Mouse (Mus musculus) neural tube, embryonic 14.5 days (tissue): ENCODE measurements around the gene Mylk4. TPM values are rescaled to one million over a fixed set of nuclear protein-coding genes. Genes with fewer than 3 reads are reported as not detected.
A peak's percentile ranks its signal among the peaks of the same experiment; 100 is the strongest.

Source experiments
- ATAC-seq: fragments of 200-750 bp; cut with Nextera tagmentation; 2 replicates; pipeline ENCODE4 v1.8.0; 2017; ENCODE audit warnings: low read depth, mild to moderate bottlenecking, moderate TSS enrichment, moderate library complexity
- H3K27ac ChIP-seq: fragments of 300-500 bp; sonication (generic); 2 replicates; pipeline ENCODE4 v1.5.1; 2014; ENCODE audit warnings: low read depth, mild to moderate bottlenecking, control low read depth, low read length, moderate library complexity, mixed read lengths
- H3K27me3 ChIP-seq: fragments of 300-500 bp; sonication (generic); 2 replicates; pipeline ENCODE4 v1.6.1; 2014; ENCODE audit warnings: low read length; ENCODE audit not compliant: control insufficient read depth, insufficient read depth
- H3K36me3 ChIP-seq: fragments of 300-500 bp; sonication (generic); 2 replicates; pipeline ENCODE4 v1.6.1; 2014; ENCODE audit warnings: low read length, mixed read lengths; ENCODE audit not compliant: control insufficient read depth, insufficient read depth
- H3K4me1 ChIP-seq: fragments of 300-500 bp; sonication (generic); 2 replicates; pipeline ENCODE4 v1.6.1; 2014; ENCODE audit warnings: low read length; ENCODE audit not compliant: control insufficient read depth, insufficient read depth
- H3K4me2 ChIP-seq: fragments of 300-500 bp; sonication (generic); 2 replicates; pipeline ENCODE4 v1.6.1; 2014; ENCODE audit warnings: mild to moderate bottlenecking, low read depth, low read length, control low read depth
- H3K4me3 ChIP-seq: fragments of 300-500 bp; sonication (generic); 2 replicates; pipeline ENCODE4 v1.5.1; 2014; ENCODE audit warnings: low read depth, low read length, control low read depth, mixed read lengths
- H3K9ac ChIP-seq: fragments of 300-500 bp; sonication (generic); replicated peaks from 2 replicates; pipeline ENCODE4 v1.6.1; 2014; ENCODE audit warnings: low read depth, mild to moderate bottlenecking, control low read depth, low read length, mixed read lengths
- H3K9me3 ChIP-seq: fragments of 300-500 bp; sonication (generic); 2 replicates; pipeline ENCODE4 v1.6.1; 2016; ENCODE audit warnings: low read length; ENCODE audit not compliant: control insufficient read depth
- WGBS: fragments of 180-500 bp; shearing (Covaris S2); extraction: QIAGEN DNeasy Blood & Tissue Kit; methylation state at CpG from one replicate; pipeline ENCODE4 v1.1.7; 2014; 5-methylcytosine and 5-hydroxymethylcytosine counted together
- polyA plus RNA-seq: library from polyadenylated mRNA; unstranded; fragments of >200 nt; fragmentation: Nextera tagmentation; extraction: Ambion mirVana; gene quantifications from 2 replicates; pipeline ENCODE4 v1.2.1, GENCODE M21; 2014

Mylk4 gene
- polyA plus RNA-seq, 1 experiment from 2014 or later, result 0.28 TPM

DNA sequence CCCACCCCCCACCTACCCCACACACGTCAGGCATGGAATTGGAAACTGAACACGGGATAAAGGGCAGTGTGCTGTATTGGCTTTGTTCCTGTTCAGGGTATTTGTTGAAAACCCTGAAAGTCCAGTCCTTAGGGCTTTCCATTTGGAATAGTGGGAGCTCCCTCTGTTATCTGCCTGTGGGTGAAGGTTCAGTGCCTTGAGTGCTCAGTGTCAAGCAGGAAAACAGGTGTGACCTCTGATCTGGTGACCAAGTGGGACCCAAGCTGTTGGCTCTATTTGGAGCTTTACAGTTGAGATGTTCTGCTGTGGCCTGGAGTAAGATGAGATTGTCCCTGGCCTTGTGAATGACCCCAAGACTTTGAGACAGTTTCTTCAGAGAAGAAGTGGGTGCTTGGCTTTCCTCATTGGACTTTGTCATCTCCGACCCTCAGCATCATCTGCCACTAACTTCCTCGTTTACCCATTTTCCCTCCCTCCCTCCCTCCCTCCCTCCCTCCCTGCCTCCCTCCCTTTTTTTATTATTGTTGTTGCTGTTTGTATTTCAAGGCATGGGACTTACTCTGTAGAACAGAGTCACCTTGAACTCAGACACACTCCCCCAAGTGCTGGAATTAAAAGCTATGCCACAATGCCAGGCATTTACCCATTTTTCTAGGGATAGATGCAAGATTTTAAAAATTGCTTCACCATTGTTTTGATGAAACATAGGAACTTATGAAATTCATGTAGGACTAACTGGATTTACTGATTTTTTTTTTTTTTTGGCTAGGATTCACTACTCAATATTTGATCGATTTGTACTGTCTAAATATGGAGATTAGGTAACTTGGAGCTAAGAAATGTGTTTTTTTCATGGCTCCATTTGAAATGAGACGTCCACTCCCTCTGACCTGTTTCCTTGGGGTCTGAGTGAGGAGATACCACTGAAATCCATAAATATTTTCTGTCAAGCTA, 40.9 kb upstream of the Mylk4 start:
- H3K27ac ChIP-seq, result no peak overlapping the region
- peaks cover 12% of the 10 kb centered on the region for H3K36me3 ChIP-seq
- no peaks in the 10 kb centered on the region for H3K4me1 ChIP-seq
- H3K27me3 ChIP-seq, result no peaks in the 10 kb centered on the region
- no peak overlapping the region for H3K4me3 ChIP-seq
- ATAC-seq, result no peak
- no peak overlapping the region for H3K9ac ChIP-seq
- 82% methylated on average over 6 of the region's 6 CpGs for WGBS
- no peaks in the 10 kb centered on the region for H3K9me3 ChIP-seq
- H3K4me2 ChIP-seq, result no peak overlapping the region

DNA sequence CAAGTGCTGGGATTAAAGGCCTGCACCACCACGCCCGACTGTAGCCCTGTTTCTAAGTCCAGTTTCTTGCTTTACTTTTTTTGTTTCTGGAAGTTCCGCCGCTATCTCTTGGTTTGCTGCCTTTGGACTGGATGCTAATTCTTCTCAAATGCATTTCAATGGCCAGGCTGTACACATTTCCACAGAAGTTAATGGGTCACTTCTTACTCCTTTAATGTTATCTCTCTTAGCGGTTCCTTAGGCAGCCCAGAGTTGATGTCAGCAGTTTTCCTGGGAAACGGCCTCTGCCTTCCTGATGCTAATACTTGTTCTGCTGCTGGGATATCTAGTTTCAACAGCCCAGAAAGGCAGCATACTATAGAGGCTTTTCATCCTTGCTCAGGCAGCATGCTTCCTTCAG, 39.4 kb upstream of the Mylk4 start:
- Histone ChIP-seq H3K27ac (no peak overlapping the region), H3K4me1 (no peaks in the 10 kb centered on the region), H3K4me3 (no peak overlapping the region), H3K9me3 (no peaks in the 10 kb centered on the region), H3K9ac (no peak overlapping the region), H3K27me3 (no peaks in the 10 kb centered on the region), H3K36me3 (peaks cover 18% of the 10 kb centered on the region), H3K4me2 (no peak overlapping the region)
- no peak for ATAC-seq
- WGBS, result 89% methylated on average over 6 of the region's 6 CpGs

DNA sequence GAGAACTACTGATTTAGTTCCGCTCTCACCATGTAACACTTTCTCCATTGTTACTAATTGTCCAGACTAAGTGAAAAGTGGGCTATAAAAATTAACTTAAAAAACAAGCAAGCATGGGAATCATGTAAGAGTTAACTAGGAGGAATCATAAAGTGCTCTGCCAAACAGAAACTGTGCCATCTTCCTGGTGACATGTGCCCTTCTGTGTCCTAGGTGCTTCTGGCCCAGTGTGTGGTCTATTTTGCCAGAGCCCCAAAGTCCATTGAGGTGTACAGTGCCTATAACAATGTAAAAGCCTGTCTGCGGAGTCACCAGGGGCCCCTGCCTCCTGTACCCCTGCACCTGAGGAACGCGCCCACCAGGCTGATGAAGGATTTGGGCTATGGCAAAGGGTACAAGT, 37.9 kb upstream of the Mylk4 start:
- H3K9me3 ChIP-seq, result no peaks in the 10 kb centered on the region
- WGBS, result 95% methylated on average over 4 of the region's 4 CpGs
- no peak overlapping the region for H3K9ac ChIP-seq
- H3K4me2 ChIP-seq, result no peak overlapping the region
- H3K27ac ChIP-seq, result no peak overlapping the region
- no peak overlapping the region for H3K4me3 ChIP-seq
- no peaks in the 10 kb centered on the region for H3K4me1 ChIP-seq
- ATAC-seq, result no peak
- H3K36me3 ChIP-seq, result peaks cover 20% of the 10 kb centered on the region
- H3K27me3 ChIP-seq, result no peaks in the 10 kb centered on the region

DNA sequence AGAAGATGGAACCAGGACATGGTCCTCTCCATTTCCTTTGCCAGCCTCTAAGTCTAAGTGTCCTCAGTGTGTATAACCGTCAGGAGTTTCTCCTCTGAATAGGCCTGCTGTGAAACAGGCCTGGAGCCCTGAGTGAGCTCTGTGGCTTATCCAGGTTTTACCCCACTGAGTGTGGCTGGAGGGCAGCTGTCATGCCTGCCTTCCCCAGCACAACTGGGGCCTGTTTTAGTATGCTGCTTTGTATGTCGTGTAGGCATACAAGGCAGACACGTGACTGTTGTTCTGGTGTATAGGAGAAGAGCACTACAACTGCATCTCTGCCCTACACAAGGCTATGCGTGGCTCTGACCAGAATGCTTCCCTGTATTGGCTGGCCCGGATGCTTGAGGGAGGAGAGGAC, 36.2 kb upstream of the Mylk4 start:
- H3K27me3 ChIP-seq, result no peaks in the 10 kb centered on the region
- 94% methylated on average over 5 of the region's 5 CpGs for WGBS
- peaks cover 27% of the 10 kb centered on the region for H3K36me3 ChIP-seq
- no peak overlapping the region for H3K27ac ChIP-seq
- H3K4me3 ChIP-seq, result no peak overlapping the region
- H3K9ac ChIP-seq, result no peak overlapping the region
- H3K4me2 ChIP-seq, result no peak overlapping the region
- H3K4me1 ChIP-seq, result no peaks in the 10 kb centered on the region
- no peak for ATAC-seq
- no peaks in the 10 kb centered on the region for H3K9me3 ChIP-seq

DNA sequence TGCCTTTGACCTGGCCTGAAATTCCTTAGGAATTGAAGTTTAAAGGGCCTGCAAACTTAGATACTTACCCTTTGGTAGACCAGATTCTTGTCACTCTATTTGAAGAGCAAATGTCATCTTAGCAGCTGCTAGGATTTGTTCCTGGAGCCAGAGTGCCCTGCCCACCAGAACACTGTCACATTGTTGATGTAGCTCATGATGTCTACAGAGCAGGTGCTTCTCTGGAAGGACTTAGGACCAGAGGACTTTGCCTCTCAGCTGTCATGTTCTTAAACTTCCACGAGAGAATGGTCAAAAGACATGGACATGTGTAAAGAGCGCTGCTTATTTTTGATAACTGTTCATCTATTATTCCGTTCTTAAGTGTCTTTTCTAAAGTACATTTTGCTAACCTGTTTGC, 35.5 kb upstream of the Mylk4 start:
- Histone ChIP-seq H3K4me3 (no peak overlapping the region), H3K36me3 (peaks cover 27% of the 10 kb centered on the region), H3K9ac (no peak overlapping the region), H3K4me1 (no peaks in the 10 kb centered on the region), H3K27ac (no peak overlapping the region), H3K9me3 (no peaks in the 10 kb centered on the region), H3K27me3 (no peaks in the 10 kb centered on the region), H3K4me2 (no peak overlapping the region)
- 98% methylated on average over 3 of the region's 3 CpGs for WGBS
- ATAC-seq, result no peak

GRCm38 (mm10) chr13:32807624-32808023, 23.9 kb upstream of the Mylk4 start:
- no peak overlapping the region for H3K9ac ChIP-seq
- H3K27me3 ChIP-seq, result no peaks in the 10 kb centered on the region
- H3K9me3 ChIP-seq, result no peaks in the 10 kb centered on the region
- 72% methylated on average over 3 of the region's 3 CpGs for WGBS
- H3K4me3 ChIP-seq, result no peak overlapping the region
- no peak overlapping the region for H3K27ac ChIP-seq
- H3K36me3 ChIP-seq, result peaks cover 22% of the 10 kb centered on the region; the same call in 1 of the 2 replicates
- H3K4me2 ChIP-seq, result no peak overlapping the region
- no peak for ATAC-seq
- peaks cover 15% of the 10 kb centered on the region; the same call in 1 of the 2 replicates for H3K4me1 ChIP-seq

DNA sequence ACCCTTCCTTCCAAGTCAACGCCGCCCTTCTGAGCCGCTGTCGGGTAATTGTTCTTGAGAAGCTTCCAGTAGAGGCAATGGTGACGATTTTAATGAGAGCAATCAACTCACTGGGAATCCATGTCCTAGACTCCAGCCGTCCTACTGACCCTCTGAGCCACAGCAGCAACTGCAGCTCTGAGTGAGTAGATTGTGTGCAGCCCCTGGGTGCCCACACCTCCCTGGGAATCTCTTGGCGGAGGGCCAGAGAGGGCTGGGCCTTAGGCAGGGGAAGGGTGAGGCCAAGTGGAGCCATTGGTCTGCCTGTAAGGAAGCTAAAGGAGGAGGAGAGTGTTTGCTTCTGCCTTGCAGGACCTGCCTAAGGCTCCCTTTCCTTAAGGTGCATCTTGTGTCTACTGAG, 23.1 kb upstream of the Mylk4 start:
- H3K36me3 ChIP-seq, result peaks cover 22% of the 10 kb centered on the region; the same call in 1 of the 2 replicates
- peaks cover 15% of the 10 kb centered on the region; the same call in 1 of the 2 replicates for H3K4me1 ChIP-seq
- H3K27me3 ChIP-seq, result no peaks in the 10 kb centered on the region
- no peak overlapping the region for H3K4me2 ChIP-seq
- WGBS, result 74% methylated on average over 7 of the region's 7 CpGs
- H3K27ac ChIP-seq, result no peak overlapping the region
- H3K4me3 ChIP-seq, result no peak overlapping the region
- no peak overlapping the region for H3K9ac ChIP-seq
- no peaks in the 10 kb centered on the region for H3K9me3 ChIP-seq
- ATAC-seq, result no peak

DNA sequence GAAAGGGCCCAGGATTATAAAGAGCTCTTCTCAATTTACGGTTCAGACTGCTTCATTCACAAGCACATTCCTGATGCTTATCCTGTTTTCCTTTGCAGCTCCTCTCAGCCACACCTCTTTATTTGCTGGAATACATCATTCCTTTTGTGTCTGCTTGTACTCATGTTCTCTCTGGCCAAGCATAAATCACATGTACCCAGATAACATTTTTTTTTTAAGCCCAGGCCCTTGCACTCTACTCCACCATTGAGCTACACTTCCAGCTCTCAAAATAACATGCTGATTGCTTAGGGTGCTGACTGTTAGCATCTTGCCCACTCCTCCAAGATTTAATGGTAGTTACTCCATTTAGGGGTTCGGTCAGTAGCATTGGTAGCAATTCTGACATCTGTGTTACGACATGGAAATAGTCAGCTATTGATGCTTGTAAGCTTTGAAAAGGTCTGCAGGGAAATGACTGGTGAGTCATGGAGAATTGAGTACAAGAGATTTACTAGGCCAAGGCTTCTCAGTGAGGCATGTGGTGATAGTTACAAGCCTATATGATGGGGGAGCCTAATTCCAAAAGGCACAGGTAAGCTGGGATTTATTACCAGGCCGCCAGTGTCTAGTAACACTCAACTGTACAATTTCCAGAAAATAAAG, 20.1 kb upstream of the Mylk4 start:
- H3K27me3 ChIP-seq, result no peaks in the 10 kb centered on the region
- H3K9ac ChIP-seq, result no peak overlapping the region; the same call in 1 of the 2 replicates
- peak overlapping the region; percentile 54 for H3K4me3 ChIP-seq
- WGBS, result 50% methylated on average over 4 of the region's 4 CpGs
- ATAC-seq, result no peak
- H3K36me3 ChIP-seq, result peaks cover 17% of the 10 kb centered on the region; the same call in 1 of the 2 replicates
- no peaks in the 10 kb centered on the region for H3K9me3 ChIP-seq
- H3K4me1 ChIP-seq, result peaks cover 20% of the 10 kb centered on the region; the same call in 1 of the 2 replicates
- H3K27ac ChIP-seq, result no peak overlapping the region
- H3K4me2 ChIP-seq, result peak overlapping the region; percentile 66
